Mouse (Mus musculus) ES-E14 (cell line): Measurements from ENCODE around the gene Susd4. TPM values are rescaled to one million over a fixed set of nuclear protein-coding genes. Genes with fewer than 3 reads are reported as not detected.

Experiments
- DNase-seq: peaks from one replicate; pipeline ENCODE4 v3.0.0-alpha.2; 2013; ENCODE audit warnings: low read depth, low spot score
- H3K27ac ChIP-seq: 2 replicates; pipeline ENCODE4 v1.5.1; 2012; ENCODE audit warnings: low read depth, mild to moderate bottlenecking, low read length, moderate library complexity, mixed read lengths; ENCODE audit not compliant: poor library complexity, insufficient read depth, severe bottlenecking
- H3K36me3 ChIP-seq: 2 replicates; pipeline ENCODE4 v1.6.1; 2012; ENCODE audit warnings: mild to moderate bottlenecking, low read length, moderate library complexity, mixed read lengths; ENCODE audit not compliant: control insufficient read depth, poor library complexity, insufficient read depth, severe bottlenecking
- H3K4me1 ChIP-seq, 2 experiments: fragments of 150-350 bp in 1 of 2; sonication (generic) in 1 of 2; 2 replicates each; pipeline ENCODE4 v1.6.1; 2012; ENCODE audit warnings: low read length in 2 of 2, mild to moderate bottlenecking in 1 of 2, mixed read lengths in 1 of 2; ENCODE audit not compliant: control insufficient read depth in 2 of 2, insufficient read depth in 2 of 2, poor library complexity in 1 of 2
- H3K4me3 ChIP-seq, 2 experiments: fragments of 150-350 bp in 1 of 2; sonication (generic) in 1 of 2; 2 replicates each; pipeline ENCODE4 v1.5.1; 2012; ENCODE audit warnings: low read length in 2 of 2, low read depth in 1 of 2, mild to moderate bottlenecking in 1 of 2, mixed read lengths in 1 of 2; ENCODE audit not compliant: insufficient read depth in 1 of 2, poor library complexity in 1 of 2, severe bottlenecking in 1 of 2
- H3K9ac ChIP-seq: 2 replicates; pipeline ENCODE4 v1.6.1; 2012; ENCODE audit warnings: low read depth, mild to moderate bottlenecking, low read length, mixed read lengths; ENCODE audit not compliant: poor library complexity, insufficient read depth, severe bottlenecking
- H3K9me3 ChIP-seq: fragments of 150-350 bp; sonication (generic); 2 replicates; pipeline ENCODE4 v1.6.1; 2012; ENCODE audit warnings: low read depth, mild to moderate bottlenecking, low read length; ENCODE audit not compliant: control insufficient read depth, insufficient read depth
- CHD2 ChIP-seq: IDR thresholded peaks from 2 replicates; pipeline ENCODE4 v1.6.1; 2014; ENCODE audit warnings: mild to moderate bottlenecking, low read depth, low read length, inconsistent platforms
- HCFC1 ChIP-seq: IDR thresholded peaks from 2 replicates; pipeline ENCODE4 v1.6.1; 2012; ENCODE audit warnings: low read length, inconsistent platforms, borderline replicate concordance; ENCODE audit not compliant: insufficient read depth
- MAFK ChIP-seq: IDR thresholded peaks from 2 replicates; pipeline ENCODE4 v1.6.1; 2014; ENCODE audit warnings: mild to moderate bottlenecking, low read depth, low read length, inconsistent platforms; ENCODE audit not compliant: insufficient read depth
- ZC3H11A ChIP-seq: IDR thresholded peaks from 2 replicates; pipeline ENCODE4 v1.6.1; 2012; ENCODE audit warnings: low read depth, mild to moderate bottlenecking, inconsistent platforms, low read length, borderline replicate concordance
- ZNF384 ChIP-seq: IDR thresholded peaks from 2 replicates; pipeline ENCODE4 v1.6.1; 2012; ENCODE audit warnings: low read depth, low read length, inconsistent platforms
- in situ Hi-C, 2 experiments: fragments of 600-800 bp; cut with MboI; formaldehyde crosslinking; loops; one replicate each; pipeline ENCODE4 v1.15.1; 2025; ENCODE audit warnings: low sequenced_read_pairs in 2 of 2, inconsistent platforms in 1 of 2; ENCODE audit not compliant: unreplicated experiment in 2 of 2
- total RNA-seq: library from RNA; depleted of rRNA; stranded (reverse); fragments of 300-350 nt; gene quantifications from 2 replicates; pipeline ENCODE4 v1.2.3, GENCODE M21; 2012; rRNA removed

Gene Susd4
- total RNA-seq, 1 experiment: 4.1 TPM

GRCm38 (mm10) chr1:182941921-182942320, 178.3 kb downstream of the Susd4 start:
- Histone ChIP-seq H3K4me1 (no peaks in the 10 kb centered on the region), H3K9me3 (no peaks in the 10 kb centered on the region), H3K36me3 (no peaks in the 10 kb centered on the region), H3K9ac (no peak overlapping the region), H3K27ac (no peak overlapping the region), H3K4me3 (no peak overlapping the region)
- in situ Hi-C loops: no loop called here
- DNase-seq: no peak
- TF ChIP-seq ZC3H11A (no peak), ZNF384 (no peak), HCFC1 (no peak), CHD2 (no peak), MAFK (no peak)

- no peak for DNase-seq
- in situ Hi-C loops: no loop called here
Observed at GRCm38 (mm10) chr1:182943911-182944310, 180.3 kb downstream of the Susd4 start.

GRCm38 (mm10) chr1:182944638-182945037, 181.0 kb downstream of the Susd4 start:
- in situ Hi-C loops: no loop called here

More at GRCm38 (mm10) chr1:182943911-182944310, 180.3 kb downstream of the Susd4 start:
- H3K4me1 ChIP-seq: no peaks in the 10 kb centered on the region
- no peaks in the 10 kb centered on the region for H3K36me3 ChIP-seq
- H3K4me3 ChIP-seq: no peak overlapping the region
- TF ChIP-seq HCFC1: no peak
- TF ChIP-seq MAFK: no peak
- TF ChIP-seq ZNF384: no peak
- no peak for TF ChIP-seq CHD2
- TF ChIP-seq ZC3H11A: no peak
- H3K9me3 ChIP-seq: no peaks in the 10 kb centered on the region
- no peak overlapping the region for H3K27ac ChIP-seq
- H3K9ac ChIP-seq: no peak overlapping the region

GRCm38 (mm10) chr1:182945561-182945960, 181.9 kb downstream of the Susd4 start:
- no peak overlapping the region for H3K27ac ChIP-seq
- H3K4me3 ChIP-seq: no peak overlapping the region
- TF ChIP-seq HCFC1 (no peak), ZNF384 (no peak), ZC3H11A (no peak), MAFK (no peak), CHD2 (no peak)
- no peak for DNase-seq
- in situ Hi-C loops: no loop called here
- H3K9ac ChIP-seq: no peak overlapping the region
- H3K4me1 ChIP-seq: no peaks in the 10 kb centered on the region
- no peaks in the 10 kb centered on the region for H3K36me3 ChIP-seq
- H3K9me3 ChIP-seq: no peaks in the 10 kb centered on the region

More at GRCm38 (mm10) chr1:182944638-182945037, 181.0 kb downstream of the Susd4 start:
- H3K9ac ChIP-seq: no peak overlapping the region
- TF ChIP-seq CHD2 (no peak), HCFC1 (no peak), MAFK (no peak), ZNF384 (no peak), ZC3H11A (no peak)
- no peaks in the 10 kb centered on the region for H3K36me3 ChIP-seq
- no peak for DNase-seq
- no peak overlapping the region for H3K27ac ChIP-seq
- H3K4me3 ChIP-seq: no peak overlapping the region
- H3K4me1 ChIP-seq: no peaks in the 10 kb centered on the region
- no peaks in the 10 kb centered on the region for H3K9me3 ChIP-seq

Other genes with a start within 250 kb of the Susd4 start
- 38.3 and 72.3 TPM in 2 replicates for gene Capn2, start 246.3 kb upstream of the Susd4 start, total RNA-seq
- not detected in 2 replicates for gene Capn8, start 198.9 kb upstream of the Susd4 start, total RNA-seq
- not detected in 2 replicates for gene Ccdc185, start 14.7 kb upstream of the Susd4 start, total RNA-seq
- gene Tlr5, start 190.9 kb downstream of the Susd4 start, total RNA-seq: 0.37 and 0.54 TPM in 2 replicates